Mouse (Mus musculus): ENCODE results near the gene Zfp334. TPM values are rescaled to one million over a fixed set of nuclear protein-coding genes. Genes with fewer than 3 reads are reported as not detected.

Gene Zfp334
- 0.82 and 0.90 TPM in 2 replicates for polyA plus RNA-seq (2015; fragmentation: Nextera tagmentation; extraction: Ambion mirVana)

GRCm38 (mm10) chr2:165387844-165388495 is at the start of gene Zfp334:
Gene Zfp334 (minus strand): TSS chr2:165388259.
- peak within 1 kb of the TSS; percentile 90 for H3K4me2 ChIP-seq (replicated peaks; ENCODE audit: low read depth)
- peak within 1 kb of the TSS; percentile 68 for H3K4me3 ChIP-seq (ENCODE audit: low read depth, low read length)
- ATAC-seq = peak; percentile 84
- peak; percentile 8; the same call in 1 of the 2 replicates for TF ChIP-seq CTCF (IDR thresholded peaks at IDR 0.05; ENCODE audit: low read depth)
- H3K9ac ChIP-seq (ENCODE audit: low read depth, low read length) = peak within 1 kb of the TSS; percentile 71
- under 1% methylated on average over 40 of the region's 40 CpGs for WGBS
- no peaks in the 10 kb centered on the region for H3K9me3 ChIP-seq (ENCODE audit: control insufficient read depth)
- H3K4me1 ChIP-seq (replicated peaks; ENCODE audit: control insufficient read depth, insufficient read depth, low read length) = 0 out of 2 replicates have a peak, but pooled peaks cover 5% of the 10 kb centered on the region
- H3K27me3 ChIP-seq (replicated peaks; ENCODE audit: control insufficient read depth, insufficient read depth, low read length) = no peaks in the 10 kb centered on the region; the same call in 1 of the 2 replicates
- peaks cover 23% of the 10 kb centered on the region for H3K36me3 ChIP-seq (ENCODE audit: control insufficient read depth, insufficient read depth)
- H3K27ac ChIP-seq (ENCODE audit: low read depth, low read length) = no peak within 1 kb of the TSS; the same call in 1 of the 2 replicates

- Histone ChIP-seq H3K9me3 (ENCODE audit: control insufficient read depth) (no peaks in the 10 kb centered on the region), H3K4me2 (replicated peaks; ENCODE audit: low read depth) (no peak overlapping the region), H3K27me3 (replicated peaks; ENCODE audit: control insufficient read depth, insufficient read depth, low read length) (no peaks in the 10 kb centered on the region), H3K9ac (ENCODE audit: low read depth, low read length) (no peak overlapping the region), H3K4me1 (replicated peaks; ENCODE audit: control insufficient read depth, insufficient read depth, low read length) (no peaks in the 10 kb centered on the region), H3K4me3 (ENCODE audit: low read depth, low read length) (no peak overlapping the region), H3K27ac (ENCODE audit: low read depth, low read length) (no peak overlapping the region), H3K36me3 (ENCODE audit: control insufficient read depth, insufficient read depth) (no peaks in the 10 kb centered on the region)
- no peak for ATAC-seq
- WGBS = 37% methylated on average over 7 of the region's 7 CpGs
- TF ChIP-seq CTCF (IDR thresholded peaks at IDR 0.05; ENCODE audit: low read depth) = no peak
Measured at GRCm38 (mm10) chr2:165428694-165429093, 40.6 kb upstream of the Zfp334 start.

- Histone ChIP-seq H3K27me3 (replicated peaks; ENCODE audit: control insufficient read depth, insufficient read depth, low read length) (no peaks in the 10 kb centered on the region), H3K9me3 (ENCODE audit: control insufficient read depth) (no peaks in the 10 kb centered on the region), H3K36me3 (ENCODE audit: control insufficient read depth, insufficient read depth) (no peaks in the 10 kb centered on the region), H3K4me3 (ENCODE audit: low read depth, low read length) (no peak overlapping the region), H3K9ac (ENCODE audit: low read depth, low read length) (no peak overlapping the region), H3K27ac (ENCODE audit: low read depth, low read length) (no peak overlapping the region), H3K4me2 (replicated peaks; ENCODE audit: low read depth) (no peak overlapping the region), H3K4me1 (replicated peaks; ENCODE audit: control insufficient read depth, insufficient read depth, low read length) (no peaks in the 10 kb centered on the region)
- WGBS = 71% methylated on average over 2 of the region's 2 CpGs
- no peak for TF ChIP-seq CTCF (IDR thresholded peaks at IDR 0.05; ENCODE audit: low read depth)
- no peak for ATAC-seq
Measured at GRCm38 (mm10) chr2:165420195-165420594, 32.1 kb upstream of the Zfp334 start.

DNA sequence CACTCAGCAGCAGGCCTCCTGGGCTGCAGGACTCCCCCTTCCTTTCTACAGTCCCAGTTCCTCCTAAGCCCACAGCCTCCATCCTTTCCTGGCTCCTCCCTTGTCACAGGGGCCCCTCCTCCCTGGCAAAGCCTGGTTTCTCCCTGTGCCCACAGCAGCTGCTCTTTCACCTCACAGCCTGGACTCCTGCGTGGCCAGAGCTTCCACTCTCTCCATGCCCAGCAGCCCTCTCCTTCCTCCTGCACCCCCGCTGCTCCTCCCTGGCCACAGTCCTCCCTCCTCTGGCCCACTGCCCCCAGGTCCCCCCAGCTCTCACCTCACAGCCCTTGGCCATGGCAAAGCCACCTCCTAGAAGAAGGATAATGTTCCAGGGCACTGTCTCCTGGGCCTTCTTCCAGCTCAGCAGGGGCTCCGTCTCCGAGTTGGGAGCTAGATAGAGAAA is 31.6 kb upstream of the Zfp334 start:
- Histone ChIP-seq H3K4me2 (replicated peaks; ENCODE audit: low read depth) (no peak overlapping the region), H3K27ac (ENCODE audit: low read depth, low read length) (no peak overlapping the region), H3K9ac (ENCODE audit: low read depth, low read length) (no peak overlapping the region), H3K36me3 (ENCODE audit: control insufficient read depth, insufficient read depth) (no peaks in the 10 kb centered on the region), H3K9me3 (ENCODE audit: control insufficient read depth) (no peaks in the 10 kb centered on the region), H3K4me3 (ENCODE audit: low read depth, low read length) (no peak overlapping the region), H3K27me3 (replicated peaks; ENCODE audit: control insufficient read depth, insufficient read depth, low read length) (no peaks in the 10 kb centered on the region), H3K4me1 (replicated peaks; ENCODE audit: control insufficient read depth, insufficient read depth, low read length) (no peaks in the 10 kb centered on the region)
- 67% methylated on average over 4 of the region's 4 CpGs for WGBS
- ATAC-seq = no peak
- TF ChIP-seq CTCF (IDR thresholded peaks at IDR 0.05; ENCODE audit: low read depth) = no peak

- no peak overlapping the region for H3K4me2 ChIP-seq (replicated peaks; ENCODE audit: low read depth)
- no peak overlapping the region for H3K4me3 ChIP-seq (ENCODE audit: low read depth, low read length)
- no peaks in the 10 kb centered on the region for H3K9me3 ChIP-seq (ENCODE audit: control insufficient read depth)
- H3K36me3 ChIP-seq (ENCODE audit: control insufficient read depth, insufficient read depth) = no peaks in the 10 kb centered on the region
- ATAC-seq = no peak
- H3K9ac ChIP-seq (ENCODE audit: low read depth, low read length) = no peak overlapping the region
- no peak overlapping the region for H3K27ac ChIP-seq (ENCODE audit: low read depth, low read length)
- no peaks in the 10 kb centered on the region for H3K4me1 ChIP-seq (replicated peaks; ENCODE audit: control insufficient read depth, insufficient read depth, low read length)
- H3K27me3 ChIP-seq (replicated peaks; ENCODE audit: control insufficient read depth, insufficient read depth, low read length) = no peaks in the 10 kb centered on the region
- 86% methylated on average over 2 of the region's 2 CpGs for WGBS
- TF ChIP-seq CTCF (IDR thresholded peaks at IDR 0.05; ENCODE audit: low read depth) = no peak
Measured at GRCm38 (mm10) chr2:165418577-165418976, 30.5 kb upstream of the Zfp334 start.

GRCm38 (mm10) chr2:165417291-165417690 is 29.2 kb upstream of the Zfp334 start:
- no peak overlapping the region for H3K4me3 ChIP-seq (ENCODE audit: low read depth, low read length)
- H3K9me3 ChIP-seq (ENCODE audit: control insufficient read depth) = no peaks in the 10 kb centered on the region
- ATAC-seq = no peak
- TF ChIP-seq CTCF (IDR thresholded peaks at IDR 0.05; ENCODE audit: low read depth) = no peak
- H3K27me3 ChIP-seq (replicated peaks; ENCODE audit: control insufficient read depth, insufficient read depth, low read length) = no peaks in the 10 kb centered on the region
- H3K4me1 ChIP-seq (replicated peaks; ENCODE audit: control insufficient read depth, insufficient read depth, low read length) = no peaks in the 10 kb centered on the region
- 71% methylated on average over 7 of the region's 7 CpGs for WGBS
- no peak overlapping the region for H3K4me2 ChIP-seq (replicated peaks; ENCODE audit: low read depth)
- no peak overlapping the region for H3K9ac ChIP-seq (ENCODE audit: low read depth, low read length)
- no peaks in the 10 kb centered on the region for H3K36me3 ChIP-seq (ENCODE audit: control insufficient read depth, insufficient read depth)
- no peak overlapping the region for H3K27ac ChIP-seq (ENCODE audit: low read depth, low read length)
